Mouse (Mus musculus) thymus, postnatal 36 days (tissue): ENCODE results near the gene Gm14180.
"Not testable (repeated sequence)": the region's sequence is repeated elsewhere in the genome, so short reads cannot be mapped to it uniquely, and the experiment has no call there.

Source experiments
- DNase-seq, 2 experiments: peaks; one replicate each; pipeline ENCODE4 v3.0.0; 2022; ENCODE audit warnings: mixed read lengths in 2 of 2

Gene Gm14180

GRCm38 (mm10) chr11:99734190-99734589 is at the start of gene Gm14180:
TSS of gene Gm14180 (minus strand) at chr11:99734290.
- no peak for DNase-seq

- no peak for DNase-seq
Measured at GRCm38 (mm10) chr11:99780604-99781003, 46.5 kb upstream of the Gm14180 start, which contains the start of gene Krtap4-8. TSS of gene Krtap4-8 (minus strand) at chr11:99780704.

GRCm38 (mm10) chr11:99778401-99778800 is 44.3 kb upstream of the Gm14180 start:
- DNase-seq: no peak

- not testable (repeated sequence) for DNase-seq
Measured at GRCm38 (mm10) chr11:99772813-99773212, 38.7 kb upstream of the Gm14180 start, which contains the start of gene Gm11595. TSS of gene Gm11595 (minus strand) at chr11:99772913.

GRCm38 (mm10) chr11:99768410-99768809 is 34.3 kb upstream of the Gm14180 start:
- no peak for DNase-seq

- no peak for DNase-seq
Measured at GRCm38 (mm10) chr11:99758877-99759276, 24.8 kb upstream of the Gm14180 start.

- no peak for DNase-seq
Measured at GRCm38 (mm10) chr11:99743985-99744384, 9.9 kb upstream of the Gm14180 start.

- no peak for DNase-seq
Measured at GRCm38 (mm10) chr11:99724061-99724460, 10.0 kb downstream of the Gm14180 start.

- no peak for DNase-seq
Measured at GRCm38 (mm10) chr11:99718759-99719158, 15.3 kb downstream of the Gm14180 start.

- DNase-seq: no peak
Measured at GRCm38 (mm10) chr11:99690463-99690862, 43.6 kb downstream of the Gm14180 start, which contains the start of gene Gm14190. TSS of gene Gm14190 (minus strand) at chr11:99690740.

- not testable (repeated sequence) for DNase-seq
Measured at GRCm38 (mm10) chr11:99685235-99685634, 48.9 kb downstream of the Gm14180 start.
